ENCODE assay signal across 12 mouse cellular contexts in genomic region chr17:35512916-35513626, GRCm38 (mm10). TPM values are rescaled to one million over a fixed set of nuclear protein-coding genes. Genes with fewer than 3 reads are reported as not detected.
A peak's percentile ranks its signal among the peaks of the same experiment; 100 is the strongest.
DNase-seq lines count a peak whose midpoint lies in the region; ATAC-seq and TF ChIP-seq lines count a peak whose summit lies in the region.
"Had no signal": no experiment of that assay in that cellular context is flagged by ENCODE, and none has a peak within 500 bp of the region (broad histone marks: within the 10 kb centered on the region; RNA-seq: fewer than 3 reads in every experiment).

No protein-coding gene starts in this region.

- ATAC-seq in liver, embryonic 15.5 days (ENCODE audit: insufficient read depth) = no peak
- ATAC-seq: Patski had no signal

- WGBS in liver, embryonic 15.5 days (ENCODE audit: insufficient replicate concordance) = 88% methylated on average over 7 of the region's 7 CpGs

- no peaks in the 10 kb centered on the region for H3K9me3 ChIP-seq in liver, embryonic 15.5 days (replicated peaks)
- no peaks in the 10 kb centered on the region for H3K9me3 ChIP-seq in ES-Bruce4 (replicated peaks; ENCODE audit: control insufficient read depth, insufficient read depth, low read length, poor library complexity, severe bottlenecking)
- H3K9me3 ChIP-seq: embryonic facial prominence, embryonic 10.5 days; hindbrain, embryonic 10.5 days had no signal

- TF ChIP-seq POLR2A in ES-Bruce4 (IDR thresholded peaks at IDR 0.05; ENCODE audit: insufficient read depth, low read length) = no peak
- TF ChIP-seq POLR2A in embryonic fibroblast, embryonic 13.5 days (IDR thresholded peaks at IDR 0.05; ENCODE audit: low read depth, low read length) = no peak

- H3K9ac ChIP-seq in liver, embryonic 15.5 days = no peak overlapping the region
- no peak overlapping the region for H3K9ac ChIP-seq in ES-Bruce4 (ENCODE audit: low read depth, poor library complexity, severe bottlenecking)

- no peak overlapping the region for H3K4me2 ChIP-seq in liver, embryonic 15.5 days

- H3K27ac ChIP-seq in gastrocnemius, adult 2 months = no peak overlapping the region
- no peak overlapping the region for H3K27ac ChIP-seq in liver, embryonic 15.5 days (replicated peaks)
- H3K27ac ChIP-seq in ES-Bruce4 (ENCODE audit: insufficient read depth, low read length) = peak overlapping the region; percentile 47
- H3K27ac ChIP-seq in embryonic fibroblast, embryonic 13.5 days (ENCODE audit: insufficient read depth, low read length) = no peak overlapping the region
- H3K27ac ChIP-seq: embryonic facial prominence, embryonic 10.5 days had no signal

- H3K4me3 ChIP-seq in gastrocnemius, adult 2 months = no peak overlapping the region
- H3K4me3 ChIP-seq in liver, embryonic 15.5 days (replicated peaks) = 0 out of 2 replicates have a peak overlapping the region, but pooled peaks have one; percentile 7
- H3K4me3 ChIP-seq in ES-Bruce4 (ENCODE audit: low read depth, low read length) = no peak overlapping the region
- H3K4me3 ChIP-seq in embryonic fibroblast, embryonic 13.5 days (ENCODE audit: insufficient read depth, low read length) = no peak overlapping the region

- peaks cover 16% of the 10 kb centered on the region for H3K27me3 ChIP-seq in liver, embryonic 15.5 days
- no peaks in the 10 kb centered on the region for H3K27me3 ChIP-seq in ES-Bruce4 (ENCODE audit: control insufficient read depth, insufficient read depth, low read length, poor library complexity, severe bottlenecking)
- H3K27me3 ChIP-seq: Patski had no signal

- TF ChIP-seq EP300 in ES-Bruce4 (IDR thresholded peaks at IDR 0.05; ENCODE audit: insufficient read depth, low read depth, low read length) = no peak

- no peak for DNase-seq in gastrocnemius, adult 2 months
- no peak for DNase-seq in gastrocnemius, postnatal 4 days (ENCODE audit: low spot score in 2 of 2)
- DNase-seq in liver = no peak
- DNase-seq in spleen, postnatal 14 days (ENCODE audit: low spot score in 2 of 2) = no peak
- no peak for DNase-seq in embryo, embryonic 10.5 days (ENCODE audit: low spot score)

- peaks cover 28% of the 10 kb centered on the region for H3K36me3 ChIP-seq in liver, embryonic 15.5 days (replicated peaks)
- H3K36me3 ChIP-seq in ES-Bruce4 (ENCODE audit: control insufficient read depth, insufficient read depth, low read length, poor library complexity, severe bottlenecking) = peaks cover 31% of the 10 kb centered on the region

- intact Hi-C loops in gastrocnemius, adult 2 months (cut with DNase I) = no loop called here

- peak; percentile 26; the same call in 1 of the 2 replicates for TF ChIP-seq CTCF in gastrocnemius, adult 2 months (IDR thresholded peaks at IDR 0.05)
- TF ChIP-seq CTCF in ES-Bruce4 (IDR thresholded peaks at IDR 0.05; ENCODE audit: low read depth, low read length) = peak; percentile 24
- peak; percentile 17; the same call in 1 of the 2 replicates for TF ChIP-seq CTCF in embryonic fibroblast, embryonic 13.5 days (IDR thresholded peaks at IDR 0.05; ENCODE audit: borderline replicate concordance, insufficient read depth, low read length)

- H3K4me1 ChIP-seq in liver, embryonic 15.5 days (replicated peaks) = peaks cover 39% of the 10 kb centered on the region
- no peaks in the 10 kb centered on the region for H3K4me1 ChIP-seq in ES-Bruce4 (ENCODE audit: control insufficient read depth, insufficient read depth, low read length)
- H3K4me1 ChIP-seq in embryonic fibroblast, embryonic 13.5 days (ENCODE audit: control insufficient read depth, insufficient read depth, low read length) = peaks cover 17% of the 10 kb centered on the region

RNA-seq across cellular contexts. Expression of gene Tcf19, which starts 3.6 kb away (rescaled TPM):
- 1 to 10 TPM in 1 of 2 experiments, under 1 TPM in 1; 0.73 to 1.0 TPM for total RNA-seq in gastrocnemius, adult 2 months (2021)
- 10 to 100 TPM; 28.1 to 29.9 TPM for total RNA-seq in gastrocnemius, postnatal 4 days (2021)
- 44.6 and 47.9 TPM in 2 replicates for polyA plus RNA-seq in liver, embryonic 15.5 days (2015; fragmentation: Nextera tagmentation; extraction: Ambion mirVana)
- polyA plus RNA-seq in ES-Bruce4 (2011; ENCODE audit: insufficient read depth, insufficient read length, low read depth, missing spikeins) = 4.0 and 5.2 TPM in 2 replicates
- polyA plus RNA-seq in embryonic fibroblast, embryonic 13.5 days (2011; ENCODE audit: insufficient read length, low read depth, missing spikeins) = 25.5 and 30.6 TPM in 2 replicates

RNA-seq across cellular contexts. Expression of gene Cchcr1, which starts 3.8 kb away (rescaled TPM):
- total RNA-seq in gastrocnemius, adult 2 months (2021) = 1 to 10 TPM; 1.7 TPM
- 10 to 100 TPM; 13.8 to 15.0 TPM for total RNA-seq in gastrocnemius, postnatal 4 days (2021)
- polyA plus RNA-seq in liver, embryonic 15.5 days (2015; fragmentation: Nextera tagmentation; extraction: Ambion mirVana) = 7.4 and 8.7 TPM in 2 replicates
- 13.4 and 15.3 TPM in 2 replicates for polyA plus RNA-seq in ES-Bruce4 (2011; ENCODE audit: insufficient read depth, insufficient read length, low read depth, missing spikeins)
- 18.6 and 22.8 TPM in 2 replicates for polyA plus RNA-seq in embryonic fibroblast, embryonic 13.5 days (2011; ENCODE audit: insufficient read length, low read depth, missing spikeins)

RNA-seq across cellular contexts. Expression of gene Pou5f1, which starts 7.3 kb away (rescaled TPM):
- not detected for total RNA-seq in gastrocnemius, adult 2 months (2021)
- total RNA-seq in gastrocnemius, postnatal 4 days (2021) = under 1 TPM; 0.20 to 0.26 TPM
- polyA plus RNA-seq in liver, embryonic 15.5 days (2015; fragmentation: Nextera tagmentation; extraction: Ambion mirVana) = not detected in 2 replicates
- 397 and 429 TPM in 2 replicates for polyA plus RNA-seq in ES-Bruce4 (2011; ENCODE audit: insufficient read depth, insufficient read length, low read depth, missing spikeins)
- polyA plus RNA-seq in embryonic fibroblast, embryonic 13.5 days (2011; ENCODE audit: insufficient read length, low read depth, missing spikeins) = 0.39 TPM in 1 of 2 replicates, not detected in the other
- total RNA-seq: heart, adult 18-20 months had no signal
- polyA plus RNA-seq: embryonic facial prominence, embryonic 10.5 days; hindbrain, embryonic 10.5 days; Patski had no signal

RNA-seq across cellular contexts. Expression of gene Psors1c2, which starts 19.9 kb away (rescaled TPM):
- not detected for total RNA-seq in gastrocnemius, adult 2 months (2021)
- total RNA-seq in gastrocnemius, postnatal 4 days (2021) = not detected
- polyA plus RNA-seq in liver, embryonic 15.5 days (2015; fragmentation: Nextera tagmentation; extraction: Ambion mirVana) = 0.14 TPM in 2 replicates
- 4.6 and 7.0 TPM in 2 replicates for polyA plus RNA-seq in ES-Bruce4 (2011; ENCODE audit: insufficient read depth, insufficient read length, low read depth, missing spikeins)
- polyA plus RNA-seq in embryonic fibroblast, embryonic 13.5 days (2011; ENCODE audit: insufficient read length, low read depth, missing spikeins) = 0.63 TPM in 1 of 2 replicates, not detected in the other
- total RNA-seq: heart, adult 18-20 months had no signal

RNA-seq across cellular contexts. Expression of gene Cdsn, which starts 38.9 kb away (rescaled TPM):
- total RNA-seq in gastrocnemius, adult 2 months (2021) = not detected
- under 1 TPM; 0.29 to 0.39 TPM for total RNA-seq in gastrocnemius, postnatal 4 days (2021)
- 0.03 and 0.05 TPM in 2 replicates for polyA plus RNA-seq in liver, embryonic 15.5 days (2015; fragmentation: Nextera tagmentation; extraction: Ambion mirVana)
- polyA plus RNA-seq in ES-Bruce4 (2011; ENCODE audit: insufficient read depth, insufficient read length, low read depth, missing spikeins) = 0.33 TPM in 1 of 2 replicates, not detected in the other
- 19.8 and 28.6 TPM in 2 replicates for polyA plus RNA-seq in embryonic fibroblast, embryonic 13.5 days (2011; ENCODE audit: insufficient read length, low read depth, missing spikeins)
- polyA plus RNA-seq: embryonic facial prominence, embryonic 10.5 days had no signal

Comparison
In these comparisons a context has a peak if more than half of its experiments do, and no peak if none do; other contexts are left out.
1. RNA of gene Pou5f1, which starts 7.3 kb away (polyA plus RNA-seq): 397 to 429 TPM in ES-Bruce4; 0.39 TPM in embryonic fibroblast, embryonic 13.5 days and not detected in liver, embryonic 15.5 days; every median in the first group is over 100 times any median in the second.
2. Peak in every context shown above with its lines, with median percentiles within 50 percentile points of each other: CTCF ChIP-seq.